Mouse (Mus musculus) E14TG2a.4 (cell line): ENCODE results near the gene Ugt1a7c.

Experiments
- H3K27me3 ChIP-seq: 2 replicates; pipeline ENCODE4 v1.6.1; 2014; ENCODE audit warnings: low read length, control low read depth; ENCODE audit not compliant: insufficient read depth
- H3K36me3 ChIP-seq: 2 replicates; pipeline ENCODE4 v1.6.1; 2014; ENCODE audit warnings: low read length, control low read depth; ENCODE audit not compliant: insufficient read depth
- H3K4me1 ChIP-seq: replicated peaks from 2 replicates; pipeline ENCODE4 v1.6.1; 2014; ENCODE audit warnings: low read depth, low read length, control low read depth
- H3K4me3 ChIP-seq: replicated peaks from 2 replicates; pipeline ENCODE4 v1.5.1; 2014; ENCODE audit warnings: mild to moderate bottlenecking, low read length
- H3K9me3 ChIP-seq: 2 replicates; pipeline ENCODE4 v1.6.1; 2014; ENCODE audit warnings: low read length, control low read depth
- CTCF ChIP-seq: conservative IDR thresholded peaks from 2 replicates; pipeline ENCODE4 v1.5.1; 2014; ENCODE audit warnings: low read length
- NANOG ChIP-seq: IDR thresholded peaks from 2 replicates; pipeline ENCODE4 v1.6.1; 2014; ENCODE audit warnings: borderline replicate concordance, low read length, mixed read lengths
- POU5F1 ChIP-seq: IDR thresholded peaks from 2 replicates; pipeline ENCODE4 v1.6.1; 2014; ENCODE audit warnings: low read length, borderline replicate concordance

The Ugt1a7c gene

GRCm38 (mm10) chr1:88256886-88257663, 162.2 kb downstream of the Ugt1a7c start:
- Histone ChIP-seq H3K4me3 (no peak overlapping the region), H3K4me1 (peaks cover 11% of the 10 kb centered on the region), H3K27me3 (peaks cover 37% of the 10 kb centered on the region), H3K9me3 (peaks cover 35% of the 10 kb centered on the region), H3K36me3 (peaks cover 29% of the 10 kb centered on the region)
- no peak for TF ChIP-seq CTCF

GRCm38 (mm10) chr1:88257681-88258080, 162.8 kb downstream of the Ugt1a7c start:
- H3K4me1 ChIP-seq: peaks cover 17% of the 10 kb centered on the region
- peaks cover 35% of the 10 kb centered on the region for H3K36me3 ChIP-seq
- H3K9me3 ChIP-seq: peaks cover 35% of the 10 kb centered on the region
- H3K27me3 ChIP-seq: peaks cover 34% of the 10 kb centered on the region
- no peak; the same call in 1 of the 2 replicates for TF ChIP-seq CTCF
- TF ChIP-seq POU5F1: 0 out of 2 replicates have a peak, but pooled peaks have one; percentile 22
- no peak overlapping the region for H3K4me3 ChIP-seq

- Histone ChIP-seq H3K4me1 (peaks cover 24% of the 10 kb centered on the region), H3K36me3 (peaks cover 42% of the 10 kb centered on the region), H3K4me3 (no peak overlapping the region), H3K27me3 (peaks cover 33% of the 10 kb centered on the region), H3K9me3 (peaks cover 37% of the 10 kb centered on the region)
- TF ChIP-seq CTCF: no peak
- no peak for TF ChIP-seq NANOG
- TF ChIP-seq POU5F1: no peak
Measured at GRCm38 (mm10) chr1:88258361-88258760, 163.5 kb downstream of the Ugt1a7c start.

- H3K36me3 ChIP-seq: peaks cover 49% of the 10 kb centered on the region
- peaks cover 30% of the 10 kb centered on the region for H3K4me1 ChIP-seq
- H3K4me3 ChIP-seq: no peak overlapping the region
- no peak for TF ChIP-seq POU5F1
- TF ChIP-seq NANOG: no peak
- no peak for TF ChIP-seq CTCF
- H3K9me3 ChIP-seq: peaks cover 43% of the 10 kb centered on the region
- H3K27me3 ChIP-seq: peaks cover 33% of the 10 kb centered on the region
Measured at GRCm38 (mm10) chr1:88258881-88259642, 164.2 kb downstream of the Ugt1a7c start.

GRCm38 (mm10) chr1:88259643-88260024, 164.8 kb downstream of the Ugt1a7c start:
- Histone ChIP-seq H3K4me3 (no peak overlapping the region), H3K4me1 (peaks cover 32% of the 10 kb centered on the region), H3K9me3 (peaks cover 46% of the 10 kb centered on the region), H3K27me3 (peaks cover 32% of the 10 kb centered on the region), H3K36me3 (peaks cover 54% of the 10 kb centered on the region)
- TF ChIP-seq CTCF (no peak), POU5F1 (no peak), NANOG (no peak)

GRCm38 (mm10) chr1:88260114-88260513, 165.3 kb downstream of the Ugt1a7c start:
- H3K36me3 ChIP-seq: peaks cover 59% of the 10 kb centered on the region
- peaks cover 37% of the 10 kb centered on the region for H3K4me1 ChIP-seq
- no peak overlapping the region for H3K4me3 ChIP-seq
- H3K9me3 ChIP-seq: peaks cover 51% of the 10 kb centered on the region
- TF ChIP-seq CTCF (no peak), NANOG (no peak), POU5F1 (no peak)
- peaks cover 27% of the 10 kb centered on the region for H3K27me3 ChIP-seq

- H3K27me3 ChIP-seq: peaks cover 21% of the 10 kb centered on the region
- H3K4me3 ChIP-seq: no peak overlapping the region
- peaks cover 66% of the 10 kb centered on the region for H3K36me3 ChIP-seq
- peaks cover 58% of the 10 kb centered on the region for H3K9me3 ChIP-seq
- H3K4me1 ChIP-seq: peaks cover 38% of the 10 kb centered on the region
- TF ChIP-seq NANOG (no peak), POU5F1 (no peak), CTCF (no peak)
Measured at GRCm38 (mm10) chr1:88260604-88261377, 165.9 kb downstream of the Ugt1a7c start.

GRCm38 (mm10) chr1:88261706-88262105, 166.8 kb downstream of the Ugt1a7c start:
- Histone ChIP-seq H3K27me3 (peaks cover 13% of the 10 kb centered on the region), H3K4me3 (no peak overlapping the region), H3K4me1 (peaks cover 38% of the 10 kb centered on the region), H3K36me3 (peaks cover 75% of the 10 kb centered on the region), H3K9me3 (peaks cover 67% of the 10 kb centered on the region)
- TF ChIP-seq NANOG (no peak), POU5F1 (no peak), CTCF (no peak)
